Mouse (Mus musculus): Measurements from ENCODE around the gene Cyp4x1. TPM values are rescaled to one million over a fixed set of nuclear protein-coding genes. Genes with fewer than 3 reads are reported as not detected.
"Not testable (repeated sequence)": the region's sequence is repeated elsewhere in the genome, so short reads cannot be mapped to it uniquely, and the experiment has no call there.

Gene Cyp4x1
- 0.15 TPM in 1 of 2 replicates, not detected in the other for total RNA-seq (2014; fragmentation: Nextera tagmentation)
- total RNA-seq (2017) = 0.05 TPM in 1 of 2 replicates, not detected in the other
- not detected in 2 replicates for polyA plus RNA-seq (2012)

- Histone ChIP-seq H3K36me3 (replicated peaks) (no peaks in the 10 kb centered on the region), H3K4me1 (ENCODE audit: insufficient read depth, low read depth, low read length) (0 out of 2 replicates have a peak, but pooled peaks cover 5% of the 10 kb centered on the region), H3K9me3 (replicated peaks) (no peaks in the 10 kb centered on the region), H3K4me3 (ENCODE audit: low read depth, low read length) (no peak within 1 kb of the TSS), H3K27me3 (ENCODE audit: insufficient read depth, low read length) (peaks cover 6% of the 10 kb centered on the region)
- no peak for DNase-seq (ENCODE audit: low spot score)
- ATAC-seq (ENCODE audit: extremely low read depth, insufficient number of reproducible peaks, low FRiP score, poor library complexity, severe bottlenecking) = no peak
- no peak for TF ChIP-seq TAL1 (conservative IDR thresholded peaks at IDR 0.05; ENCODE audit: low read depth, low read length)
- no peak for TF ChIP-seq GATA1 (IDR thresholded peaks at IDR 0.05; ENCODE audit: borderline replicate concordance, low read length)
- no peak for TF ChIP-seq POLR2AphosphoS5 (IDR thresholded peaks at IDR 0.05; ENCODE audit: insufficient replicate concordance, low read depth, low read length)
- TF ChIP-seq CTCF (IDR thresholded peaks at IDR 0.05; ENCODE audit: low read depth, low read length) = no peak
- TF ChIP-seq GATA2 (IDR thresholded peaks at IDR 0.05; ENCODE audit: borderline replicate concordance, low read depth, low read length) = no peak
These were observed at the start of gene Cyp4x1 for GRCm38 (mm10) chr4:115133621-115134295. TSS of gene Cyp4x1 (minus strand) at chr4:115134281.

- H3K9me3 ChIP-seq (replicated peaks); ATAC-seq (ENCODE audit: extremely low read depth, insufficient number of reproducible peaks, low FRiP score, poor library complexity, severe bottlenecking); H3K36me3 ChIP-seq (replicated peaks); H3K4me1 ChIP-seq (ENCODE audit: insufficient read depth, low read depth, low read length); H3K27me3 ChIP-seq (ENCODE audit: insufficient read depth, low read length); DNase-seq (ENCODE audit: low spot score); H3K4me3 ChIP-seq (ENCODE audit: low read depth, low read length): not testable (repeated sequence)
These were observed 42.1 kb upstream of the Cyp4x1 start for GRCm38 (mm10) chr4:115176201-115176600.

- DNase-seq (ENCODE audit: low spot score) (no peak), ATAC-seq (ENCODE audit: extremely low read depth, insufficient number of reproducible peaks, low FRiP score, poor library complexity, severe bottlenecking) (no peak)
These were observed 40.7 kb upstream of the Cyp4x1 start for GRCm38 (mm10) chr4:115174694-115175353.

GRCm38 (mm10) chr4:115158963-115159362 lies 24.9 kb upstream of the Cyp4x1 start:
- not testable (repeated sequence) for H3K27me3 ChIP-seq (ENCODE audit: insufficient read depth, low read length); ATAC-seq (ENCODE audit: extremely low read depth, insufficient number of reproducible peaks, low FRiP score, poor library complexity, severe bottlenecking); H3K36me3 ChIP-seq (replicated peaks); H3K4me3 ChIP-seq (ENCODE audit: low read depth, low read length); H3K4me1 ChIP-seq (ENCODE audit: insufficient read depth, low read depth, low read length); DNase-seq (ENCODE audit: low spot score); H3K9me3 ChIP-seq (replicated peaks)

More at GRCm38 (mm10) chr4:115174694-115175353, 40.7 kb upstream of the Cyp4x1 start:
- Histone ChIP-seq H3K4me1 (ENCODE audit: insufficient read depth, low read depth, low read length) (no peaks in the 10 kb centered on the region), H3K4me3 (ENCODE audit: low read depth, low read length) (no peak overlapping the region), H3K9me3 (replicated peaks) (no peaks in the 10 kb centered on the region), H3K27me3 (ENCODE audit: insufficient read depth, low read length) (peaks cover 5% of the 10 kb centered on the region; the same call in 1 of the 2 replicates), H3K36me3 (replicated peaks) (no peaks in the 10 kb centered on the region)
- TF ChIP-seq TAL1 (conservative IDR thresholded peaks at IDR 0.05; ENCODE audit: low read depth, low read length) (no peak), CTCF (IDR thresholded peaks at IDR 0.05; ENCODE audit: low read depth, low read length) (no peak), GATA1 (IDR thresholded peaks at IDR 0.05; ENCODE audit: borderline replicate concordance, low read length) (no peak), GATA2 (IDR thresholded peaks at IDR 0.05; ENCODE audit: borderline replicate concordance, low read depth, low read length) (no peak), POLR2AphosphoS5 (IDR thresholded peaks at IDR 0.05; ENCODE audit: insufficient replicate concordance, low read depth, low read length) (no peak)

- DNase-seq (ENCODE audit: low spot score) (no peak), ATAC-seq (ENCODE audit: extremely low read depth, insufficient number of reproducible peaks, low FRiP score, poor library complexity, severe bottlenecking) (no peak)
- no peak for TF ChIP-seq POLR2AphosphoS5 (IDR thresholded peaks at IDR 0.05; ENCODE audit: insufficient replicate concordance, low read depth, low read length)
- TF ChIP-seq GATA2 (IDR thresholded peaks at IDR 0.05; ENCODE audit: borderline replicate concordance, low read depth, low read length) = no peak
- TF ChIP-seq CTCF (IDR thresholded peaks at IDR 0.05; ENCODE audit: low read depth, low read length) = no peak
- no peak for TF ChIP-seq TAL1 (conservative IDR thresholded peaks at IDR 0.05; ENCODE audit: low read depth, low read length)
- TF ChIP-seq GATA1 (IDR thresholded peaks at IDR 0.05; ENCODE audit: borderline replicate concordance, low read length) = no peak
These were observed 20.6 kb upstream of the Cyp4x1 start for GRCm38 (mm10) chr4:115154723-115155122.

GRCm38 (mm10) chr4:115134296-115134630 lies 182 bp upstream of the Cyp4x1 start:
- ATAC-seq (ENCODE audit: extremely low read depth, insufficient number of reproducible peaks, low FRiP score, poor library complexity, severe bottlenecking) (no peak), DNase-seq (ENCODE audit: low spot score) (no peak)
- Histone ChIP-seq H3K27me3 (ENCODE audit: insufficient read depth, low read length) (peaks cover 6% of the 10 kb centered on the region), H3K9me3 (replicated peaks) (no peaks in the 10 kb centered on the region), H3K4me1 (ENCODE audit: insufficient read depth, low read depth, low read length) (0 out of 2 replicates have a peak, but pooled peaks cover 5% of the 10 kb centered on the region), H3K36me3 (replicated peaks) (no peaks in the 10 kb centered on the region), H3K4me3 (ENCODE audit: low read depth, low read length) (no peak overlapping the region)
- TF ChIP-seq POLR2AphosphoS5 (IDR thresholded peaks at IDR 0.05; ENCODE audit: insufficient replicate concordance, low read depth, low read length) (no peak), GATA2 (IDR thresholded peaks at IDR 0.05; ENCODE audit: borderline replicate concordance, low read depth, low read length) (no peak), GATA1 (IDR thresholded peaks at IDR 0.05; ENCODE audit: borderline replicate concordance, low read length) (no peak), CTCF (IDR thresholded peaks at IDR 0.05; ENCODE audit: low read depth, low read length) (no peak), TAL1 (conservative IDR thresholded peaks at IDR 0.05; ENCODE audit: low read depth, low read length) (no peak)

More at GRCm38 (mm10) chr4:115154723-115155122, 20.6 kb upstream of the Cyp4x1 start:
- H3K36me3 ChIP-seq (replicated peaks) = no peaks in the 10 kb centered on the region
- no peaks in the 10 kb centered on the region for H3K27me3 ChIP-seq (ENCODE audit: insufficient read depth, low read length)
- H3K9me3 ChIP-seq (replicated peaks) = no peaks in the 10 kb centered on the region
- no peaks in the 10 kb centered on the region for H3K4me1 ChIP-seq (ENCODE audit: insufficient read depth, low read depth, low read length)
- no peak overlapping the region for H3K4me3 ChIP-seq (ENCODE audit: low read depth, low read length)

All from G1E (cell line).